Mouse (Mus musculus) liver, embryonic 14.5 days (tissue): ENCODE data around the gene Clcn6.

Source experiments
- CTCF ChIP-seq: IDR thresholded peaks from 2 replicates; pipeline ENCODE4 v1.5.1; 2016; ENCODE audit warnings: antibody characterized with exemption, low read depth, control low read depth
- EP300 ChIP-seq: IDR thresholded peaks from 2 replicates; pipeline ENCODE4 v1.6.1; 2016; ENCODE audit warnings: antibody characterized with exemption, low read depth

DNA sequence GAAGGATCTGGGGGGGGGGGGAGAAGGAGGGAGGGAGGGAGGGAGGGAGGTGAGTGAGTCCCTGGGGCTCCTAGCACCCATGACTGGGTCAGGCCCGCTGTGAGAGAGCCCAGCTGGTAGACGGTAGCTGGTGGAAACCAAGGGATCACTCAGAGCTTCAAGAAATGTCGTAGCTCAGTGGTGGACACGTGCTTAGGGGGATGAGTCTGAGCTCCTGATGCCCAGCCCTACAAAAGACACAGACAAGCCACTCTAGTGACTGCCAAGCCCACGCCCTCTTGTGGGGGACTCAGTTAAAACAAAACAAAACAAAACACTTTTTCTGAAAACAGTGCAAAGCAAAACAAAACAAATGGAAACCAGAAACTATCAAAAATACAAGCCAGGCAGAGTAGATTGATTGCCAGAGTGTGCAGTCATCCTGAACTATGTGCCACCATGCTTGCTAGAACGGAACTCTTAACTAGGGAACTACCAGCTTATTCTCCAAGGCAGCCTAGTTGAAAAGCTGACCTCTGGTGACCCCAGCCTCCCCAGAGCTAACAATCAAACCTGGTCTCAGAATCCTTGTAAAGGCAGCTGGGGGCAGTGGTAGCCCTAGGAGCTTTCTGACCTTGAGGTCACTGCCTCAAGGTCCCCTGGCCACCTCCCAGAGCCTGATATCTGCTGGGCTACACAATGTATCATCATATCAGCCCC, 27.2 kb upstream of the Clcn6 start:
- TF ChIP-seq CTCF (peak; percentile 49), EP300 (no peak)
